Mouse (Mus musculus): Measurements from ENCODE around the gene Nos1ap.

Nos1ap gene

GRCm38 (mm10) chr1:170589219-170590040 is at the start of gene Nos1ap:
Gene Nos1ap, minus strand, starts transcription at chr1:170589861.
- DNase-seq: peak; percentile 75

DNA sequence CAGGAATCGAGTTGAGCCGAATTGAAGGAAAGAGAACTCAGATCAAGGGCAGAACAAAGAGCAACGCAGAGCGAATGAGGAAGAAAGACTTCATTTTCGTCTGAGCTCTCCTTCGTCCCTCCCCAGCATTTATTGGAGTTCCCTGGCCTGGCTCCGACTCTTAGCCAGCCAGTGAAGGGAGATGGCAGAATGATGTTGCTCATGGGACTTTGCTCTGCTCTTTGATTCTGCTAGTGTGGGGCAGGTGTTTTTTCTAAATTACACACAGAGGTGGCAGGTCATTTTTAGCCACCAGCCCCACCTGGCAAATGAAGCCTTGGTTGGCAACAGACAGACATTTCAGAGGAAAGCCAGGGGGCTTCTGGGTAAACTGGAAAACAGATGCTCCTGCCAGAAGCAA is 49.3 kb upstream of the Nos1ap start:
- no peak for DNase-seq

GRCm38 (mm10) chr1:170632856-170633255 is 43.2 kb upstream of the Nos1ap start:
- DNase-seq: no peak

- peak; percentile 58 for DNase-seq
Observed at GRCm38 (mm10) chr1:170632385-170632784, 42.7 kb upstream of the Nos1ap start.

- DNase-seq: no peak
Observed at GRCm38 (mm10) chr1:170631571-170631970, 41.9 kb upstream of the Nos1ap start.

- DNase-seq: no peak
Observed at GRCm38 (mm10) chr1:170630489-170630888, 40.8 kb upstream of the Nos1ap start.

- no peak for DNase-seq
Observed at GRCm38 (mm10) chr1:170623432-170623831, 33.8 kb upstream of the Nos1ap start.

GRCm38 (mm10) chr1:170622934-170623333 is 33.3 kb upstream of the Nos1ap start:
- DNase-seq: no peak

DNA sequence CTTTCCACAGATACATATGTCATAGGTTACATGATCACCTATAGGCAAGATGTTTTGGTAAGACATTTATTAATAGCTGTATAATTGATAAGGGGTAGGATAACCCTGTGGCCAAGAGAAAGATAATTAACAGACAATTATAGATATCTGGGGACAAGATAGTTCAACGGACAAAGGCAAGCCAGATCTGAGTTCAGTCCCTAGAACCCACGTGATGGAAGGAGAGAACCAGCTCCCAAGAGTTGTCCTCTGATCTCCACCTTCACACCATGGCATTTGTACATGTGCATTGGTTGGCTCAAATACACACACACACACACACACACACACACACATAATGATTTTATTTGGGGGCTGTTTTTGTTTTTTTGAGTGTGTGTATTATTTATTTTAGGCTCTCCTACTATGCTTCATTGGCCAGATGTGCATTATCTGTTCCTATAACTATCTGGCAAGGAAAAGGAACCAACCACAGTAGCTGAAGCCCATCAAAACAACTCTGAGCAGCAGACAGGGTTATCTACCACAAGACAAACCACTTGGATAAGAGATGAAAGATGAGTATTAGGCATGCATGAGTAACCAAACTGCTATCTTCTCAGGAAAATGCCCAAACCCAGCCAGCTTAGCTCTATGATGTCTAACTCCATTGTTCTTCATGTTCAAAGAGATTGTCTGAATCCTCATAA is 30.2 kb upstream of the Nos1ap start:
- no peak for DNase-seq

- DNase-seq: peak; percentile 48
Observed at GRCm38 (mm10) chr1:170612968-170613872, 23.6 kb upstream of the Nos1ap start.

DNA sequence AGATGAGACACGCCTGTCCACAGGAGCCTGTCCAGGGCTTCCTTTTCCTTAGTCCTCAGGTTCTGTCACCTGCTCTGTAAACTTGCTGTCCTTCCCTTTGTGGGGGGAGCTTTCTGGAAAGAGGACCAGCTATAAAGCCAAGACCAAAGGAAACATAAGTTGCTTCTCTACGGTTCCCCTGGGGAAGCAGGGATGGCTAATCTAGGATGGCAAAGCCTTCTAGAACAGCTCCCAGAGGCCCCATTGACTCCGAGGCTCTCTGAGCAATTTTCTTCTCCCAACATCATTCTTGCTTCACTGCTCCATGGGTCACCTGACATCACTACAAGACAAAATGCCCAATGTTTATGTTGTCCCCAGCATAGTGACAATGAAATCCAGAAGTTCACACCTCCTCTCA is 22.0 kb upstream of the Nos1ap start:
- no peak for DNase-seq

DNA sequence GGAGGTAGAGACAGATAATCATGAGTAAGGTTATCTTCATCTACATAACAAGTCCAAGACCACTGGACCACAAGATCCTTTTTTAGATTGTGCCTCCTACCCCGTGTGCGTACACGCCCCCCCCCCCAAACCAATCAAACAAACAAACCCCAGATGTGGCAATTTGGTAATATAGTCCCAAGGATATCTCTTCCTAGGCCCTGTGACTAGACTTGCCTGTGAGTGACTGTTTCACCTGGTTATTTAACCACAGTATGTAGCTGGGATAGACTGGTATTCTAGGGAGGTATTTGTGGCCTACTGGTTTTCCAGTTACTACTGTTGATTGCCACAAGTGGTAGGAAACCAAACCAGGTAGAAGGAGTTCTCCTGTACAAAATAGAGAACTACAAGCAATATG is 21.0 kb upstream of the Nos1ap start:
- DNase-seq: no peak

GRCm38 (mm10) chr1:170610289-170610688 is 20.6 kb upstream of the Nos1ap start:
- DNase-seq: no peak

GRCm38 (mm10) chr1:170609872-170610271 is 20.2 kb upstream of the Nos1ap start:
- no peak for DNase-seq

DNA sequence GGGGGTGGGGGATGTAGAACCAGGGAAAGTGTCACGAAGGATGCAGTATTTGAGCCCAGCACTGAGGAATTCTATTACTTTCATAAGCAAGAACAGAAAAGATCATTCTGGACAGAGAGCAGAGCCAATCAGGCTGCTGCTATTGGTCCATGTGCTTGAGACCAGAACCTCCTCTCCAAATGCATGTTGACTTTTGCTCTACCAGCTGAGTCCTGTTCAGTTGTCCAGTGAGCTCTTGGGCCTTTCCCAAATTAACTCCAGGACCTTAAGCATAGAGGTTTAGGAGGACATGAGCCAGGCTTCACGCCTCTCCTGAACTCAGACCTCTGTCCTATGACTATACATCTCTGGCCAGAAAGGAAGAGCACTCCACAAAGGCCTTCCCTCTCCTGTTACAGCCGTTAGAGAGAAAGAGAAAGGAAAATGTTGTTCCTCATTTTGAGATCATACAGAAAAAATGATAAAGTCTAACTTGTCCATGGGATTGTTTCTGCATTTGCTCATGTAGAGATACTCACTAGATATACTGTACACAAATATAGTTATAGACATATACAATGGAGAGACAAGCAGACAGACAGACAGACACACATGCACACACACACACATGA is 18.9 kb upstream of the Nos1ap start:
- no peak for DNase-seq

- no peak for DNase-seq
Observed at GRCm38 (mm10) chr1:170607231-170607917, 17.7 kb upstream of the Nos1ap start.

GRCm38 (mm10) chr1:170605228-170606001 is 15.8 kb upstream of the Nos1ap start:
- DNase-seq: no peak

- DNase-seq: no peak
Observed at GRCm38 (mm10) chr1:170594575-170594974, 4.9 kb upstream of the Nos1ap start.

DNA sequence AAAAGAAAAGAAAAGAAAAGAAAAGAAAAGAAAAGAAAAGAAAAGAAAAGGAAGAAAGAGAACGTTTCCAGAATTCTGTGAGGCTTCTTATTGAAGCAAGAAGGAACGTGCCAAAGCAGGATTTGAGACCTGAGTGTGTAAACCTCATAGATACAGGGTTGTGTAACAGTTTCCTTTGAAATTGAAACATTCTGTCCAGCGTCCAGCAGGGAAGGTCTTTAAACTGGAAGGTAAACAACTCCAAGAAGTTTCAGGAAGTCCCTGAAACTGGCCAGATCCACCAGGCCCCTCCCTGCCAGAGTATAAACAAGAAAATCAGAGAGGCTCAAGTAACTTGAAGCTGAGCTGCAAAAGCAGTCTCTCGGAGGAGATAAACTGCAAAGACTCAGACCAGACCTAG is 870 bp upstream of the Nos1ap start:
- DNase-seq: no peak

- no peak for DNase-seq
Observed at GRCm38 (mm10) chr1:170590041-170590360, 340 bp upstream of the Nos1ap start.

- no peak for DNase-seq
Observed at GRCm38 (mm10) chr1:170588879-170589218, 812 bp downstream of the Nos1ap start.

DNA sequence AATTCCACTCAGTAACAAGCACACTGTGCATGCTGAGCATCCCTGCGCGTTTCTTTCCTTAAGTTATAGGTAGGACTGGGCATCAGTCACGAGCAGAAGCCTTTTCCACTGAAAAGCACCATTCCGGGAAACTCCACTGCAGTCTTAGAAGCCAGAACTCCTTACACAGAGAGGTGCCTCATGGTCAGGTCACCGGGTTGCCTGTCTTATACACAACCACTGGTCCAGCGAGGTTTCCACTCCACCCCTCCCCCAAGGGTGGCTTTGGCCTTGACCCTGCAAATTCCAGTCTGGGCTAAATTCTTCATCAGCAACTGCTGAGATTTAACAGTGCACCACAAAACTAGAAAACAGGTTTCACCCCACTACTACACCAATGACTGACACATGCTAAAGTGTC is 1.3 kb downstream of the Nos1ap start:
- DNase-seq: no peak

Data from cerebellum, adult 11 months (tissue).